Mouse (Mus musculus) layer of hippocampus, adult 8-10 months (tissue): ENCODE measurements at regions not wholly inside any gene's neighbourhood (a gene's known extent, or its start where the extent isn't known, plus 50 kb on each side); places are given as distances from the start of the nearest gene placed in this dataset.

Experiments used
- DNase-seq, 2 experiments: peaks; one replicate each; pipeline ENCODE4 v3.0.0; 2022; ENCODE audit warnings: low spot score in 2 of 2

DNA sequence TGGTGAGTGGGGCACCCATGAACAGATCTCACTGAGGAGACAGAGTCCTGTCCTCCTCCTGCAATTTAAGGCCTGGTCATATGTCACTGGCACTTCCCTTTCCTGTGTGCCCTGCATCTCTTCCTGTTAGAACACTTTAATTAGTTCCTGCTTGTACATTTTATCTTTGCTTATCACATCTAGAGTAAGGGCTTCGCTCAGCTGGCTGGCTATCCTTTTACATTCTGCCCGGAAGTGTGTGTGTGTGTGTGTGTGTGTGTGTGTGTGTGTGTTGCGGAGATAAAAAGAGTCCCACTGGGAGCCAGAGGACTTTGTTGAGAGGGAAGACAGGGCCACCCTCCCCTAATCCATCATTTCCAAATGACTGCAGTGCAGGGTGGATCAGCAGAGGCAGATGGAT is 238.6 kb downstream of the Gadd45g start:
- DNase-seq: no peak

DNA sequence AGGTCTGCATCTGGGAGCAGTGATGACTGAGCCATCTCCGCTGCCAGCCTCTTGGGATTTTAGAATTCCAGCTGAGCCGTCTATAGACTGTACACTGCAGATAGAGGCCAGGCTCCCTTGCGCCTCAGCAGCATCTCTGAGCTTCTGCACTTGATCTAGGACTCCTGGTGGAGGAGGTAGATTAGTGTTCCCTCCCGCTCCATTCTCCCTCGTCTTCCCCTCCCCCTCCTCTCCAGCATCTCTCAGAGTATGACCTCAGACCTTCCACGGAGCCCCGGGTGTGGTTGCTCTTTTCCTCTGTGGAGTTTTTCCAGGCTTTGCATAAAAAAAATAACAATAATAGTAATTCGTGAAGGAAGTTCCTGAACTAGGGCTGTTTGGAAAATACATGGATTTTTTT is 241.8 kb downstream of the Gadd45g start:
- DNase-seq: no peak

DNA sequence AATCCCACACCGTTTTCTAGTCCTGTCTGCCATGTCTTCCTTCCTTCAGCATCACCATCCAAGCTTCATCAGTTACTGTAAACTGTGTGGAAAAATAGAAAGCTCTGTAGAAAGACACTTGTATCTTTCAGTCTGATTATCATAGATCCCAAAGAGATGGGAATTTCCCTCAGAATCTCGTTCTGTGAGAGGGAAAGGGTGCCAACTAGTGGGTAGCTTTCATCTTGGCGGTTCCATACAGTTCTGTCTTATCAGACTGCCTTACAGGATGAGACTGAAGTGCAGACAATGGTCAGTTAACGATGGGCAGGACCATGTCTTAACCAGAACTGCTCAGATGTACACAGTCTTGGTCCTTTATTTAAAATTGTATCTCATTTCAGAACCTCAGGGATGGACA is 243.9 kb downstream of the Gadd45g start:
- DNase-seq: no peak

DNA sequence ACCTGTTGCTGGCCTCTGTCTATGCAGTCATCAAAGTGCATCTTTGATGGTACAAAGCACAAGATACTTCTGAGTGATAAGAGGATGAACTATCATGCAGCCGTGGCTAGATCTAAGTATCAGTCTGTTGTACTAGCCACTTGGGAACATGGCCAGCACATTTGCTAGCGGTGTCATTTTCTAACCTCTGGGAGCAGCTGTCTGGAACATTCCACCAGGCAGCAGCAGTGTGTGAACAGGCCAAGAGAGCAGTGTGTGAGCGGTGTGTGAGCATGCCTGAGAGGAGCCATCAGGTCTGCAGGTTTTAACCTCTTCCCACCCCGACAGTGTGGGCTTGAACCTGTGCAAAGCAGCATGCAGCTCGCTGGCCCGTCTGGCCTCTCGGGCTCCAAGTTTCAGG is 248.3 kb downstream of the Gadd45g start:
- no peak for DNase-seq

DNA sequence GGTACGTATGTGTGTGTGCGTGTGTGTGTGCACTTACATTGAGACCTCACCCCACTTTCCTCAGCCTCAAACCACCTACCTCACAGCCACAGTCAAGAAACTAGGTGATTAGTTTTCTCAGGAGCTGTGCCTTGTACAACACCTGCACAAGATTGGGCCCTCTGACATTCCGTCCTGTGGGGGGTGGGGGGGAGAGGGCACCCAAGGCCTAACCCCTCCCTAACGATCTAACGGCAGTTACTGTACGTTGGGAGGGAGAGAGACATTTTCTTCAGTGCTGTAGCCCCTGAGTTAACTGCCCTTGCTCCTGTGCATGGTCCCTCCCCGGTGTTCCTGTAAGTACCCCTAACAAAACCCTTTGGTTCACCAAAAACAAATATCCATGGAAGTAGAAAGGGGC is 250.0 kb downstream of the Gadd45g start:
- no peak for DNase-seq

DNA sequence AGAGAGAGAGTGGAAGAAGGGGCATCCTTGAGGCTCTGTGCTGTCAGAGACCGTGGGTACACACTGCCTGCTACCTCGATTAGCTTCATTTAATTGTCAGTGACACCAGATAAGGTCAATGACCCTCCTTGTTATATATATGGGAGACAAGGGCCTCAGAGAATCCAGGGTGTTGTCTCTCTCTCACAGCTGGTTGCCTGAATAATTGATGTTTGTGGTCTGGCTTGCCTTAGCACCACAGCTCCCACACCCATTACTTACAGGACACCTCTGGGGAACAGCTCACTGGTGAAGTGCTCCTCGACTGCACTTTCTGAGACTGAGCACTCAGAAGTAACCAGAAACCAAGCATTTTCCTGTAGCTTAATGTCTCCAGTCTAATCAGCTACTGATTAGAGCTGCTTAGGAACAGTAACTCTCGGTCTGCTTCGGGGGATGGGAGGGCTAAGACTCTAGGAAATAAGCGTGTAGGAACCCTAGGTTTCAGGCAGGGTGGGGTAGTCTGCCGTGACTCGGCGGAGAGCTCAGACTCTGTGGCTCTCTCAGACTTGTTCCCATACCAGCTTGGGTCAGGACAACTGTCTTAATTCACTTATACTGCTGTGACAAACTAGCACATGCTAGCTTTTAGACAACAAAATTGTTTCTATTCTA is 259.6 kb downstream of the Gadd45g start:
- DNase-seq: no peak

DNA sequence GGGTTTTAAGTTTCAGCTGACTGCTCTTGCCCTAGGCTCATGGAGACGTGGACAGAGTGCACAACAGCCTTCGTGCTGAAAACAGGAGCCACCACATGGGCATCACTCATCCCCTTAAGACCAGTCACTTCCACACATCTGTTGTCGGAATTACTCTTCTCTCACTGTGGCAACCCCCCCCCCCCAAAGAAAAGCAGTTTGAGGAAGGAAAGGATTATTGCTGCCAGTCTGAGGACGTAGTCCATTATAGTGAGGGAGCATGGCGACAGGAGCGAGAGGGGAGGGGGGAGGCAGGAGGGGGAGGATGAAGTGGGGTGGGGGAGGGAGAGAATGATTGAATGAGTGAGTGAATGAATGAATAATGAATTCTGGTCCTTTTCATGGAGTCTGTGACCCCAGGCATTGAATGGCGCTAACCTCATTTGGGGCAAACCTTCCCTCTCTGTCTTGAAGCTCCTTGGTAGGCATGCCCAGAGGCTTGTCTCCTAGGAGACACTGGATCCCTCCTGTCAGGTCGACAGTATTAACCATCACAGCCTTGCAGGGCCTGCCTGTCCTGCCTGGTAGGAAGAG is 262.0 kb downstream of the Gadd45g start:
- no peak for DNase-seq

DNA sequence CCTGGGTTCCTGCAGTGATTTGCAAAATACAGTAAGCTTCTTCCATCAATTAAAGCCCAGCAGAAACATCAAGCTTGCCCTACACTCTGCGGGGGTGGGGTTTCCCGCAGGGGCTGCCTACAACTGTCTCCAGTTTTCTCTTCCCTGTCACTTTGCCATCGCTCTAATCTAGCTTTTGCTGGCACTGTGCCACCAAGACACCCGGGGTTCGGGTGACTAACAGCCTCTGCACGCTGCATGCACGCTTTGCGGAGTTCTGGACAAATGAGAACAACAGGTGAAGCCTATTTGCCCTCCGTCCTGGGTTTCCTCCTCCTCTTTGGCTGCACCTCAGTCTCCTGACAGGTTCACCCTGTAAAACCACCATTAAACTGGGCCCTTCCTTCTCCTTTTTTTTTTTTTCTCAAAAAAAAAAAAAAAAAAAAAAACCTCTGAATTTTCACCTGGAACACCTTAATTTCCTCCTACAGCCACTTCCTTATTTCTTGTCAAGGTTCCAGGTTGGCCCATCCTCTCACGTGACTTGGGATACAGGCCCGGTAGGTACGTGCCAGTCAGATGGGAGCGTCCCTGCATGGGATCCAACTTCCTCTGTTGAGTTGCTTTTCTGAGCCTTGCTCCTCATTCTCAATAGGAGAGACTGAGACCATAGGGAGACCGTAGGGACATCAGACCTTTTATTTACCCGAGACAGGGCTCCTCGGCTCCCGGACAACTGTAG is 262.7 kb downstream of the Gadd45g start:
- no peak for DNase-seq

DNA sequence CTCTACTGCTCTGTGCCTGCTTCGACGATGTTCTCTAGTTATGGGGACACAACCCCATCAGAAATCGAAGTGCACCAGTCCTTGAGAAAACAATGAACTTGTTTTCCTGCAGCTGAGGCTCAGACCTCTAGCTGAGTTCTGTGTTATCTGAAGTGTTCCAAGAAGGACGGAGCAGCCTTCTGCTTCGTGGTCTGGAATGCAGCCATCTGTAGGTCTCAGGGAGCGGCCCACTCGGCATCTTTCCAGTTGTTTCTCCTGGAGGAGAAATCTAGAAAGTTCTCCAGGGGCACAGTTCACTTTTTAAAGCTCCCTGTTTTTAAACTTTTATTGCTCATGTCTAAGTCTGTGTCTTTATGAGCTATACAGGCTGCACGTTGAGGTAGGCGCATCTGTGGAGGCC is 264.3 kb downstream of the Gadd45g start:
- DNase-seq: no peak

DNA sequence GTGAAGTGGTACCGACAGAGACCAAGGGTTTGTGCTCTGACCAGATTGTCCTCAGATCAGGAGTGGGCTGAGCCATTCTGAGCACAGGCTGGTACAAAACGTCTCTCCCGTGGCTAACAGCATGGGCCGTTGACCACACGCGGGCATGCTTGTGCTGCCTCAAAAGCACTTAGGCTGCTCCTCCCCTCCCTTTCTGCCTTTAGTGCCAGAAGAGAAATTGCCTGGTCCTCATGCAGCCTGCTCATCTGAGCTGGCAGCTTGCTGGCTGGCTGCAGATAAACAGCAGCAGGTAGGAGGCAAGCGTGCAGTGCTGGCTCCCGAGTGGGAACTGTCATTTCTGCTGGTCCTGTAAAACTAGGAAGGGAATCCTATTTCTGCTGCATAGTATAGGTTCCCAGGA is 267.1 kb downstream of the Gadd45g start:
- peak; percentile 29 to 40 for DNase-seq

DNA sequence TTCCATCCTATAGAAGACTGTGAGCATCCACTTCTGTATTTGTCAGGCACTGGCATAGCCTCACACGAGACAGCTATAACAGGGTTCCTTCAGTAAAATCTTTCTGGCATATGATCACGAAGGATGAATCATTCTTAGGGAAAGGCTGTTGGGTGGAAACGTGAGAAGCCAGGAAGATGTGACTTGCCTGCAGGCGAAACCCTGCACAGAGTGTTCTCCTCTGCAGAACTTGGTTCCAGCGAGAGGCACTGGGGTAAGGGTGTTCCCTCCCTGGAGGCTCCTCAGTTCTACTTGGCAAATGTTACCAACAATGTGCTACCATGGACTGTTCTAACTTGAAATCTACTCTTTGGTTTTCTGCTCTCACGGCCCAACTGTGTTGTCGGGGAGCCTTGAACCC is 268.0 kb downstream of the Gadd45g start:
- no peak for DNase-seq

DNA sequence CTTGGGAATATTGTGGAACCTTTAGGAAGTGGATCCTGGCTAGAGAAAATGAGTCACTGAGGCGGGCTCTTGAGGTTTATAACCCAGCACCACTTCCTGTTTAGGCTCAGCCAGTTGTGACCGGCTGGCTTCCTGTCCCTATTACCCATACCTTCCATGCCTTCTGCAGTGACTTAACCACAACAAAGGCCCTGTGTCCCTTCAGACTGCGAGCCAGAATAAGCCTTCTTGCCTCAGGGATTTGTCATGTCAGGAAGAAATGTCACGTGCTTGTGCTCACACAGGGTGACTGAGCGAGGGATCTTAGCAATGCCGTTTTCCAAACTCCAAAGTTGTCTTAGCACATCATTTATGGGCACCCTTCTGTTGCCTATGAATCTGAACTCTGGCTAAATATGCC is 268.5 kb downstream of the Gadd45g start:
- DNase-seq: no peak

DNA sequence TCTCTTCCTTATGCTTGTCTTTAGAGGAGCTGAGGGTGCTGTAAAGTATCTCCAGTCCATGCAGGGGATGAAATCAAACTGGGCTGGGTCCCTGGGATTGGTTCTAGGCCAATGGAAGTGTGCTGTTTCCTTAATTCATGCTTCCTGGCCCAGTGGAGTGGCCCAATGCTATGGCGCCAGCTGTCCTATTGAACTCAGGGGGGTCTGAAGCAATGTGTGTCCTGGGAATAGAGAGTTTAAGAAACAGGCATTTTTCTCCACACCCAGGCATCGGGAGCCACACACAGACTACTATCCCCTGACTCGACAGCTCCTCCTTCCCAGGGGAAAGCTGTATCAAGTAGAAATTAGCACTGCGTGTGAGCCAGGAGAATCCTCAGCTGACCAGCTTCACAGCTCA is 269.8 kb downstream of the Gadd45g start:
- DNase-seq: no peak

DNA sequence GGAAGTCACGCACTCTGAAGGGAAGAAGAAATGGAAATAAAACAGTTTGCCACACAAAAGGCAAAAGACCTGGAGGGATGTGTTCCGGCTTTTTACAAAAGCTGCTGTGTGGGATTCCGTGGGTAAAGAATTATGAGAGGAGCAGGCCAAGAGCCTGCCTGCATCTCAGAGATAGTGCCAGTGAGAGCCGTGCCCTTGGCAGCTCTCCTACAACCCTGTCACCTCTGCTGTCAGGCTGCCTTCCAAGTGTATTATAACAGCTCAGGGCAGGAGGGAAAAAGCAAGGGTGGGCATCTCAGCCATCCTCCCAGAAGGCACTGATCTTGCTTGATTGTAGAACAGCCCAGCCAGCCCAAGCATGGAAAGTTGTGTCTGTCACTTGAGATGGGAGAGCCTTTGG is 270.3 kb downstream of the Gadd45g start:
- no peak for DNase-seq

DNA sequence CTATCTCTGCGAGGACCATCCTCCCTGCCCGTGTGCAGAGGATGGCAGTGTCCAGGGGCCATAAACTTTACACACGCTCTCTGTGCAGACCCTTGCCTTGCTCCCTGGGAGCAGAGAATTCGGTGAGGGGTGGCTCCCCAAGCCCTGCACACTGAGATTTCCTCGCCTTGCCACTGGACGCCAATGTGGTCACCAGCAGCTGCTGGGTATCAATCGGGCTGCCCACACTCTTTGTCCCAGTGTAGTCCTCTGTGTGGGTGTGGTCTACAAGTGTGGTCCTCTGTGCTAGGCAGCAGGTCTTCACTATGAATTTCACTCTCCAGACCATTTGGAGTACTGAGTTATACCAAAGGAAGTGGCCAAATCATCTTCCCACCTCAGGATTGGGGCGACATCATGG is 274.3 kb downstream of the Gadd45g start:
- no peak for DNase-seq

DNA sequence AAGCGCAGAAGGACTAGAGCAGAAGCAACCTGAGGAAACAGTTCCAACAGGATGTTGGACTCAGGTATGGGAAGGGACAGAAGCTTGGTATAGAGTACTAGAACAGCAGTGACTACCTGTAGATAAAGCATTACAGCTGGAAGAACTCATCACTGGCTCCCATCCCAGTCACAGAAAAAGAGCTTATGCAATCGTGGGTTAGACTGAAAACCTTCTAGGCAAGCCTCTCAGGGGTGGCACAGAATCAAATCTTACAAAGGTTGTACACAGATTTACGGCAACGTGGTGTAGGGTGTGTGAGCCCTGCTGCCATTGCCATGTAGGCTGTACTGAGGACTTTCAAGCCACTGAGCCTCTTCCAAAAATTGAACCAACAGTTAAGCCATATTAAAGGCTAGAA is 278.6 kb downstream of the Gadd45g start:
- DNase-seq: peak in 1 of 2 experiments; percentile 28

DNA sequence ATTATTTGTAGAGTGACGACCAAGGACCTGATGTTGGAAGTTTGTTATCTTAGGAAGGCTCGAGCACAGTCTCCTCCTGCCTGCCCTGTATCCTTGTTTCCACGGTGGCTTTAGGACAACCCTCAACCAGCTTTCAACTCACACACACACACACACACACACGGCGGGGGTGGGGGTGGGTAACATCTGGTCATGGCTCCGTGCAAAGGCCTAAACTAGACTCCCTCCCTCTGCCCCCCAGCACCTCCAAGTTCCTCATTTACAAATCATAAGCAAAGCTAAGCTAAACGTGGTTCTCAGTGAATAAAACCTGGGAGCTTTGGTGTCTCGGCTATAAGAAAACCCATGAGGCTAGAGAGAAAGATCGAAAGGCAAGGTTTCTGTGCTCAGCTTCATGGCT is 281.3 kb downstream of the Gadd45g start:
- DNase-seq: no peak

DNA sequence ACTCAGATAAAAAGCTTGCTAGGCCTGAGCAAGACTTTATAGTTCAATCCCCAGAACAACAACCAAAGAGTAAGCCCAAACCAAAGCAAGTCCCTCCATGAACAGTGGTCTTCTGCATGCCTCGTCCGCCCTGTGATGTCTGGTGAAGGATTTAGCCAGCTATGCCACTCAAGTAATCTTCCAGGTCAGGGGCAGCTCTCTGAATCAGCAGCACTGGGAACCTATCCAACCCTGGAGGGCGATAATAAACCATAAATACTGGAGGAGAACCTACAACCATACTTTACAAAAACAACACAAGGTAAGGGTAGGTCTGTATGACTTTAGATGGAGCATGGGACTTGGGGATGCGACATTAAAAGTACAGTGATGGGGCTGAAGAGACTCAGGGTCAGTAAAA is 283.0 kb downstream of the Gadd45g start:
- no peak for DNase-seq

DNA sequence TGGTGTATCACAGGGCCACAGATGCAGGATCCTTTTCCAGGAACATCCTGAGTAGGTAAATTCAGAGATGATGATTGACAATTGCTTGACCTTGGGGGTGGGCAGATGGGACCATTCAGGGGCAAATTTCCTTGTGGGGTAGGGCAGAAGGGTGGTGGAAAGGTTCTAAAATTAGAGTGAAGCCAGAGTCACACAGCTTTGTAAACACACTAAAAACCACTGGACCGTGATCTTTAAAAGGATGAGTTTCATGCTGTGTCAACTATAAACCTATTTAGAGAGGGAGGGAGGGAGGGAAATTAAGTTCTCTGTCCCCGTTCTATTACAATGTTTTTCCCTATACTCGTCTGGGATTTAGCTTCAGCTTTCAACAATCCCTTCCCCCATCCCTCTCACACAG is 286.7 kb downstream of the Gadd45g start:
- no peak for DNase-seq

DNA sequence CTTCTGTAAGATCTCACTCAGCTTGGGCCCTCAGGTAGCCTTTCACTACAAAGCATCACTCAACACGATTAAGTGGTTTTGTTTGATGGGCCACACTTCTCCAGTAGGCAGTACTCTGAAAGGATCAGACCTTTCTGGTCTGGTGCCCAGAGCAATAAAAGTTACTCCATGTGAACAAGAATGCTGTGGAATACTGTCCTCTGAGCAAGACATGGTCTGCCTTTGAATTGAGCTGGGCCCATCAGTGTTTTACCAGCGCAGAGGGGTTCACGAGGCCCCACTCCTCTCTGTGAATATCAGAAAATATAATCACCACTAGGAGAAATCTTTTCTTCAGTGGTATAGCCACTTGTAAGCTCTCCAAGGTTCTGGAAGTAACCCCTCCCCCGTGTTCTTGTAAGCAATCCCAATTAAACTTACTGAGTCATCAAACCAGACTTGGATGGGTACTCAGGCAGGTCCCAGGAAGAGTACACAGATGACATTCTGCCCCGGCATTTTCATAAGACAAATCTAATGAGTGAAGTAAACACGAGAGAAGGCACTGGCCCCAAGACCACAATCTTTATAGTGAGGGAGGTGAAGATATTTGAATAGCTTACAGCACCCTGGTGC is 292.0 kb downstream of the Gadd45g start:
- DNase-seq: no peak

DNA sequence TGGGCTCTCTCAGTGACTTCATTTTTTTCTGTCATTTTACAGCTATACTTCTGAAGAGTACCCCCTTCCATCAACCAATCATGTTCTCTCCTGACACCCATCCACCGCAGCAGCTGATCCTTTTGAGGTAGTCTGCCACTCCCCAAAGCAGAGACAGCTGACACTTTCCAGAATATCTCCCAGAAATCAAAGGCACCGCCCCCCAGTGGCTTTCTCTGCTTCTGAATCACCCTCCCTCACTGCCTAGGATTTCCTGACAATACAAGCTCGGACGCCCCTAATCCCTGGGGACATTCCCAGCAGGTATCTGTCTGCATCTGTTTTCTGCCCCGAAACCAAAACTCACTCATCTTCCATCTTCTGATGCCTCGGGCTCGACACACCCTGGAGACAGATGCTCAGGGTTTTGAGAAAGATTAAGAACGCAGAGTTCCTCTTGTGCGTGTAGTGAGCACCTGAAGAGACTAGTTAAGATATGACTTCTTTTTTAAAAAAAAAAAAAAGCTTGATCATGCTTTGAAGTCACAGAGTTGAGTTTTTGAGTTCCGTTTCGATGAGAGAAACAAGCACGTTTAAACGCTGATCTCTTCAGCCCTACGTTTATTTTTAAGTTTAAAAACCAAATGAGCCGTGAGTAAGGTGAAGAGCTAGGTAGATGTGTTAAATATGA is 292.8 kb downstream of the Gadd45g start:
- DNase-seq: no peak

DNA sequence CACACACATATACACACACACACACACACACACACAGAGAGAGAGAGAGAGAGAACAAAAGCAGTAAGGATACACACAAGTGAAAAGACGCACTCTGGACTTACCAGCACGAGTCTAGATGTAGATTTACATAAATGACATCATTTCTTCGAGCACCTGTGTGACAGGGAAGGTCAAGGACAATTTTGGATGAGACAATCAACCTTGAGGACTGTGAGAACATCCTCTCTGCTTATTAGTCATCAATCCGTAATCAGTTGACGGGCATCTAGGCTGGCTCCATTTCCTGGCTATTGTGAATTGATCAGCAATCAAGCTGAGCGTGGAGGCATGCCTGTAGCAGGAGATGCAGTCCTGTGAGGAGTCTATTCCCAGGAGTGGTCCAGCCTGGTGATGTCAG is 293.7 kb downstream of the Gadd45g start:
- no peak for DNase-seq
